Mouse (Mus musculus): ENCODE data around the gene Ube2l3. TPM values are rescaled to one million over a fixed set of nuclear protein-coding genes. Genes with fewer than 3 reads are reported as not detected.
"Not testable (repeated sequence)": the region's sequence is repeated elsewhere in the genome, so short reads cannot be mapped to it uniquely, and the experiment has no call there.

Ube2l3 gene
- polyA plus RNA-seq, 1 experiment from 2014 or later: 276 TPM

GRCm38 (mm10) chr16:17182136-17182535, 20.3 kb downstream of the Ube2l3 start:
- no peak for ATAC-seq (ENCODE audit: insufficient number of reproducible peaks, insufficient read depth, low FRiP score, low read depth)
- Histone ChIP-seq H3K4me2 (ENCODE audit: low read length) (no peak overlapping the region), H3K27me3 (ENCODE audit: control insufficient read depth, insufficient read depth, low read length) (no peaks in the 10 kb centered on the region), H3K4me1 (ENCODE audit: control insufficient read depth in 2 of 2, insufficient read depth in 2 of 2, low read length in 2 of 2) (peaks cover 0 to 5% of the 10 kb centered on the region in 2 experiments; a peak in 1 of 4 replicates), H3K4me3 (ENCODE audit: control insufficient read depth in 1 of 2, insufficient read depth in 1 of 2, low read depth in 1 of 2, low read length in 2 of 2) (no peak overlapping the region), H3K27ac (replicated peaks in 1 of 2; ENCODE audit: control insufficient read depth in 1 of 2, insufficient read depth in 1 of 2, low read depth in 2 of 2, low read length in 2 of 2) (no peak overlapping the region), H3K36me3 (ENCODE audit: control insufficient read depth, insufficient read depth, low read length) (peaks cover 23% of the 10 kb centered on the region), H3K9me3 (ENCODE audit: control insufficient read depth, low read length) (no peaks in the 10 kb centered on the region), H3K9ac (ENCODE audit: low read length) (no peak overlapping the region)
- 79% methylated on average over 2 of the region's 2 CpGs for WGBS

GRCm38 (mm10) chr16:17181382-17181781, 21.1 kb downstream of the Ube2l3 start:
- H3K36me3 ChIP-seq (ENCODE audit: control insufficient read depth, insufficient read depth, low read length): peaks cover 18% of the 10 kb centered on the region
- peak overlapping the region in 1 of 2 experiments; percentile 41; a peak in 2 of 4 replicates for H3K27ac ChIP-seq (replicated peaks in 1 of 2; ENCODE audit: control insufficient read depth in 1 of 2, insufficient read depth in 1 of 2, low read depth in 2 of 2, low read length in 2 of 2)
- ATAC-seq (ENCODE audit: insufficient number of reproducible peaks, insufficient read depth, low FRiP score, low read depth): no peak
- H3K9ac ChIP-seq (ENCODE audit: low read length): no peak overlapping the region
- no peaks in the 10 kb centered on the region for H3K9me3 ChIP-seq (ENCODE audit: control insufficient read depth, low read length)
- H3K4me3 ChIP-seq (ENCODE audit: control insufficient read depth in 1 of 2, insufficient read depth in 1 of 2, low read depth in 1 of 2, low read length in 2 of 2): no peak overlapping the region
- H3K4me1 ChIP-seq (ENCODE audit: control insufficient read depth in 2 of 2, insufficient read depth in 2 of 2, low read length in 2 of 2): peaks cover 0 to 11% of the 10 kb centered on the region in 2 experiments; a peak in 1 of 4 replicates
- no peak overlapping the region for H3K4me2 ChIP-seq (ENCODE audit: low read length)
- WGBS: 71% methylated on average over 4 of the region's 4 CpGs
- H3K27me3 ChIP-seq (ENCODE audit: control insufficient read depth, insufficient read depth, low read length): no peaks in the 10 kb centered on the region

- Histone ChIP-seq H3K27ac (replicated peaks in 1 of 2; ENCODE audit: control insufficient read depth in 1 of 2, insufficient read depth in 1 of 2, low read depth in 2 of 2, low read length in 2 of 2) (no peak overlapping the region), H3K4me2 (ENCODE audit: low read length) (no peak overlapping the region), H3K4me3 (ENCODE audit: control insufficient read depth in 1 of 2, insufficient read depth in 1 of 2, low read depth in 1 of 2, low read length in 2 of 2) (no peak overlapping the region), H3K4me1 (ENCODE audit: control insufficient read depth in 2 of 2, insufficient read depth in 2 of 2, low read length in 2 of 2) (peaks cover 0 to 11% of the 10 kb centered on the region in 2 experiments; a peak in 1 of 4 replicates), H3K9ac (ENCODE audit: low read length) (no peak overlapping the region), H3K27me3 (ENCODE audit: control insufficient read depth, insufficient read depth, low read length) (no peaks in the 10 kb centered on the region), H3K9me3 (ENCODE audit: control insufficient read depth, low read length) (no peaks in the 10 kb centered on the region), H3K36me3 (ENCODE audit: control insufficient read depth, insufficient read depth, low read length) (peaks cover 25% of the 10 kb centered on the region)
- no peak for ATAC-seq (ENCODE audit: insufficient number of reproducible peaks, insufficient read depth, low FRiP score, low read depth)
- 91% methylated on average over 3 of the region's 3 CpGs for WGBS
Observed at GRCm38 (mm10) chr16:17179706-17180105, 22.7 kb downstream of the Ube2l3 start.

- ATAC-seq (ENCODE audit: insufficient number of reproducible peaks, insufficient read depth, low FRiP score, low read depth): no peak
Observed at GRCm38 (mm10) chr16:17177623-17178170, 24.8 kb downstream of the Ube2l3 start.

GRCm38 (mm10) chr16:17175765-17176164, 26.7 kb downstream of the Ube2l3 start:
- Histone ChIP-seq H3K4me2 (ENCODE audit: low read length) (no peak overlapping the region), H3K4me3 (ENCODE audit: control insufficient read depth in 1 of 2, insufficient read depth in 1 of 2, low read depth in 1 of 2, low read length in 2 of 2) (no peak overlapping the region), H3K27ac (replicated peaks in 1 of 2; ENCODE audit: control insufficient read depth in 1 of 2, insufficient read depth in 1 of 2, low read depth in 2 of 2, low read length in 2 of 2) (no peak overlapping the region), H3K36me3 (ENCODE audit: control insufficient read depth, insufficient read depth, low read length) (peaks cover 63% of the 10 kb centered on the region), H3K4me1 (ENCODE audit: control insufficient read depth in 2 of 2, insufficient read depth in 2 of 2, low read length in 2 of 2) (peaks cover 0 to 6% of the 10 kb centered on the region in 2 experiments; a peak in 1 of 4 replicates), H3K9me3 (ENCODE audit: control insufficient read depth, low read length) (no peaks in the 10 kb centered on the region), H3K9ac (ENCODE audit: low read length) (no peak overlapping the region), H3K27me3 (ENCODE audit: control insufficient read depth, insufficient read depth, low read length) (no peaks in the 10 kb centered on the region)
- no peak for ATAC-seq (ENCODE audit: insufficient number of reproducible peaks, insufficient read depth, low FRiP score, low read depth)
- WGBS: 86% methylated on average over 2 of the region's 2 CpGs

More at GRCm38 (mm10) chr16:17177623-17178170, 24.8 kb downstream of the Ube2l3 start:
- Histone ChIP-seq H3K27me3 (ENCODE audit: control insufficient read depth, insufficient read depth, low read length) (no peaks in the 10 kb centered on the region), H3K4me1 (ENCODE audit: control insufficient read depth in 2 of 2, insufficient read depth in 2 of 2, low read length in 2 of 2) (peaks cover 0 to 11% of the 10 kb centered on the region in 2 experiments; a peak in 1 of 4 replicates), H3K9me3 (ENCODE audit: control insufficient read depth, low read length) (no peaks in the 10 kb centered on the region), H3K4me2 (ENCODE audit: low read length) (no peak overlapping the region), H3K36me3 (ENCODE audit: control insufficient read depth, insufficient read depth, low read length) (peaks cover 43% of the 10 kb centered on the region), H3K4me3 (ENCODE audit: control insufficient read depth in 1 of 2, insufficient read depth in 1 of 2, low read depth in 1 of 2, low read length in 2 of 2) (no peak overlapping the region), H3K27ac (replicated peaks in 1 of 2; ENCODE audit: control insufficient read depth in 1 of 2, insufficient read depth in 1 of 2, low read depth in 2 of 2, low read length in 2 of 2) (no peak overlapping the region), H3K9ac (ENCODE audit: low read length) (no peak overlapping the region)
- WGBS: 86% methylated on average over 1 of the region's 1 CpGs

GRCm38 (mm10) chr16:17168049-17168448, 34.4 kb downstream of the Ube2l3 start:
- Histone ChIP-seq H3K4me3 (ENCODE audit: control insufficient read depth in 1 of 2, insufficient read depth in 1 of 2, low read depth in 1 of 2, low read length in 2 of 2) (no peak overlapping the region), H3K4me2 (ENCODE audit: low read length) (no peak overlapping the region), H3K4me1 (ENCODE audit: control insufficient read depth in 2 of 2, insufficient read depth in 2 of 2, low read length in 2 of 2) (no peaks in the 10 kb centered on the region), H3K27me3 (ENCODE audit: control insufficient read depth, insufficient read depth, low read length) (no peaks in the 10 kb centered on the region), H3K9me3 (ENCODE audit: control insufficient read depth, low read length) (no peaks in the 10 kb centered on the region), H3K27ac (replicated peaks in 1 of 2; ENCODE audit: control insufficient read depth in 1 of 2, insufficient read depth in 1 of 2, low read depth in 2 of 2, low read length in 2 of 2) (no peak overlapping the region), H3K36me3 (ENCODE audit: control insufficient read depth, insufficient read depth, low read length) (peaks cover 57% of the 10 kb centered on the region), H3K9ac (ENCODE audit: low read length) (no peak overlapping the region)
- ATAC-seq (ENCODE audit: insufficient number of reproducible peaks, insufficient read depth, low FRiP score, low read depth): no peak
- WGBS: 89% methylated on average over 5 of the region's 5 CpGs

- Histone ChIP-seq H3K27me3 (ENCODE audit: control insufficient read depth, insufficient read depth, low read length) (no peaks in the 10 kb centered on the region), H3K9me3 (ENCODE audit: control insufficient read depth, low read length) (no peaks in the 10 kb centered on the region), H3K36me3 (ENCODE audit: control insufficient read depth, insufficient read depth, low read length) (peaks cover 55% of the 10 kb centered on the region), H3K9ac (ENCODE audit: low read length) (no peak overlapping the region), H3K4me1 (ENCODE audit: control insufficient read depth in 2 of 2, insufficient read depth in 2 of 2, low read length in 2 of 2) (no peaks in the 10 kb centered on the region), H3K27ac (replicated peaks in 1 of 2; ENCODE audit: control insufficient read depth in 1 of 2, insufficient read depth in 1 of 2, low read depth in 2 of 2, low read length in 2 of 2) (no peak overlapping the region), H3K4me2 (ENCODE audit: low read length) (no peak overlapping the region), H3K4me3 (ENCODE audit: control insufficient read depth in 1 of 2, insufficient read depth in 1 of 2, low read depth in 1 of 2, low read length in 2 of 2) (no peak overlapping the region)
- ATAC-seq (ENCODE audit: insufficient number of reproducible peaks, insufficient read depth, low FRiP score, low read depth): no peak
Observed at GRCm38 (mm10) chr16:17167179-17167578, 35.3 kb downstream of the Ube2l3 start.

GRCm38 (mm10) chr16:17165478-17165877, 37.0 kb downstream of the Ube2l3 start:
- H3K9ac ChIP-seq (ENCODE audit: low read length); ATAC-seq (ENCODE audit: insufficient number of reproducible peaks, insufficient read depth, low FRiP score, low read depth); H3K4me2 ChIP-seq (ENCODE audit: low read length); H3K9me3 ChIP-seq (ENCODE audit: control insufficient read depth, low read length); H3K27me3 ChIP-seq (ENCODE audit: control insufficient read depth, insufficient read depth, low read length); H3K27ac ChIP-seq (replicated peaks in 1 of 2; ENCODE audit: control insufficient read depth in 1 of 2, insufficient read depth in 1 of 2, low read depth in 2 of 2, low read length in 2 of 2); H3K4me3 ChIP-seq (ENCODE audit: control insufficient read depth in 1 of 2, insufficient read depth in 1 of 2, low read depth in 1 of 2, low read length in 2 of 2); H3K4me1 ChIP-seq (ENCODE audit: control insufficient read depth in 2 of 2, insufficient read depth in 2 of 2, low read length in 2 of 2): not testable (repeated sequence)
- peaks cover 44% of the 10 kb centered on the region for H3K36me3 ChIP-seq (ENCODE audit: control insufficient read depth, insufficient read depth, low read length)
- 93% methylated on average over 1 of the region's 1 CpGs for WGBS

All from heart, embryonic 14.5 days (tissue).